Mouse (Mus musculus) embryonic facial prominence, embryonic 14.5 days (tissue): ENCODE results near the gene Esrra. TPM values are rescaled to one million over a fixed set of nuclear protein-coding genes. Genes with fewer than 3 reads are reported as not detected.
"Not testable (repeated sequence)": the region's sequence is repeated elsewhere in the genome, so short reads cannot be mapped to it uniquely, and the experiment has no call there.

Source experiments
- ATAC-seq: fragments of 200-750 bp; cut with Nextera tagmentation; 2 replicates; pipeline ENCODE4 v1.8.0; 2017; ENCODE audit warnings: low read depth, moderate number of reproducible peaks, moderate TSS enrichment
- DNase-seq: peaks from one replicate; pipeline ENCODE4 v3.0.0-alpha.2; 2015; ENCODE audit warnings: low spot score
- H3K27ac ChIP-seq: fragments of 300-500 bp; sonication (generic); replicated peaks from 2 replicates; pipeline ENCODE4 v1.5.1; 2014; ENCODE audit warnings: low read depth, mild to moderate bottlenecking, low read length, moderate library complexity
- H3K27me3 ChIP-seq: fragments of 300-500 bp; sonication (generic); replicated peaks from 2 replicates; pipeline ENCODE4 v1.6.1; 2014; ENCODE audit warnings: low read length; ENCODE audit not compliant: control insufficient read depth, insufficient read depth
- H3K36me3 ChIP-seq: fragments of 300-500 bp; sonication (generic); 2 replicates; pipeline ENCODE4 v1.6.1; 2014; ENCODE audit warnings: low read length, mixed read lengths; ENCODE audit not compliant: control insufficient read depth, insufficient read depth
- H3K4me1 ChIP-seq: fragments of 300-500 bp; sonication (generic); 2 replicates; pipeline ENCODE4 v1.6.1; 2014; ENCODE audit warnings: antibody characterized with exemption, low read length; ENCODE audit not compliant: control insufficient read depth, insufficient read depth
- H3K4me2 ChIP-seq: fragments of 300-500 bp; sonication (generic); 2 replicates; pipeline ENCODE4 v1.6.1; 2014; ENCODE audit warnings: low read depth, mild to moderate bottlenecking, low read length, moderate library complexity, mixed read lengths
- H3K4me3 ChIP-seq: fragments of 300-500 bp; sonication (generic); 2 replicates; pipeline ENCODE4 v1.5.1; 2014; ENCODE audit warnings: low read depth, mild to moderate bottlenecking, low read length
- H3K9ac ChIP-seq: fragments of 300-500 bp; sonication (generic); 2 replicates; pipeline ENCODE4 v1.6.1; 2014; ENCODE audit warnings: low read depth, mild to moderate bottlenecking, low read length, moderate library complexity, mixed read lengths
- H3K9me3 ChIP-seq: fragments of 300-500 bp; sonication (generic); 2 replicates; pipeline ENCODE4 v1.6.1; 2016; ENCODE audit warnings: low read length; ENCODE audit not compliant: control insufficient read depth
- WGBS: fragments of 180-500 bp; shearing (Covaris S2); extraction: QIAGEN DNeasy Blood & Tissue Kit; methylation state at CpG from one replicate; pipeline ENCODE4 v1.1.7; 2014; 5-methylcytosine and 5-hydroxymethylcytosine counted together
- polyA plus RNA-seq: library from polyadenylated mRNA; unstranded; fragments of >200 nt; fragmentation: Nextera tagmentation; extraction: Ambion mirVana; gene quantifications from 2 replicates; pipeline ENCODE4 v1.2.1, GENCODE M21; 2014

Gene Esrra
- polyA plus RNA-seq, 1 experiment from 2014 or later = 4.8 TPM

DNA sequence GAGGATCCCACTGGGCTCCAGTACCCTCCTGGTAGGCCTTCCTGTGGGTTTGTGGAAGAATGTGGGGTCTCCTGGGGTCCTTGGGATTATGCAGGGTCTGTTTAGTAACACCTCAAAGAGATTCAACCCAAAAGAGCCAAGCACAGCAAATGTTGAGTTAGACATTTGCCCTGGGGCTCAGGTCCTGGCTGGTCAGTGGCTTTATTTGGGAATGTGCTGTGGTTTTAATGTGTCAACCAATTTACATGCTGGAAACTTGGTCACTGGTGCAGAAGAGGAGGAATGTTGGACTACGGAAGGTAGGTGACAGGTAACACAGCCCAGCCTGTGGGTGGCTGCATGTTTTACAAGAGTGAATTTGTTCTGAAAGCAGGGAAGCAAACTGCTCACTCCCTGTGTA is 18.6 kb downstream of the Esrra start:
- no peak for DNase-seq
- H3K4me3 ChIP-seq = no peak overlapping the region
- H3K36me3 ChIP-seq = peaks cover 20% of the 10 kb centered on the region
- H3K27ac ChIP-seq = no peak overlapping the region
- H3K4me2 ChIP-seq = no peak overlapping the region
- no peak for ATAC-seq
- H3K9me3 ChIP-seq = no peaks in the 10 kb centered on the region
- H3K27me3 ChIP-seq = no peaks in the 10 kb centered on the region
- 0 out of 2 replicates have a peak, but pooled peaks cover 8% of the 10 kb centered on the region for H3K4me1 ChIP-seq
- WGBS = 96% methylated on average over 1 of the region's 1 CpGs
- no peak overlapping the region for H3K9ac ChIP-seq

DNA sequence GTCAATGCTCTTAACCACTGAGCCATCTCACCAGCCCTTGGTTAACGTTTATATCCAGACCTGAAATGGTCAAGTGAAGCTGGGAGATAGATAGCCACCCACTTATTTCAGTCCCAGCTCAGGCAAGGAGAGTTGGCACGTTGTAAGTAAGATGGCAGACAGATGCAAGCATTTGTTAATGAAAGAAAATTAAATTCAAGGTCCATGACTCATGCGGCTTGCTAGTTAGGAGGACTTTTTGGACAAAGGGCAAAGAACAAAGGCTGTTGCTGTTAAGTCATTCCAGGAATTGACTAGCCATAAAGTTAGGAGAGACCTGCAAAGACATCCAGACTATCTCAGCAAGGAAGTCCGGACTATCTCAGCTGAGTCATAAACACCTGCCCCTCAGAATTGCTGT is 22.0 kb downstream of the Esrra start:
- ATAC-seq (no peak), DNase-seq (no peak)
- H3K4me2 ChIP-seq = no peak overlapping the region
- H3K36me3 ChIP-seq = no peaks in the 10 kb centered on the region
- H3K27me3 ChIP-seq = no peaks in the 10 kb centered on the region
- no peak overlapping the region for H3K4me3 ChIP-seq
- no peak overlapping the region for H3K9ac ChIP-seq
- 0 out of 2 replicates have a peak, but pooled peaks cover 3% of the 10 kb centered on the region for H3K9me3 ChIP-seq
- H3K27ac ChIP-seq = no peak overlapping the region
- WGBS = 87% methylated on average over 4 of the region's 4 CpGs
- H3K4me1 ChIP-seq = no peaks in the 10 kb centered on the region

DNA sequence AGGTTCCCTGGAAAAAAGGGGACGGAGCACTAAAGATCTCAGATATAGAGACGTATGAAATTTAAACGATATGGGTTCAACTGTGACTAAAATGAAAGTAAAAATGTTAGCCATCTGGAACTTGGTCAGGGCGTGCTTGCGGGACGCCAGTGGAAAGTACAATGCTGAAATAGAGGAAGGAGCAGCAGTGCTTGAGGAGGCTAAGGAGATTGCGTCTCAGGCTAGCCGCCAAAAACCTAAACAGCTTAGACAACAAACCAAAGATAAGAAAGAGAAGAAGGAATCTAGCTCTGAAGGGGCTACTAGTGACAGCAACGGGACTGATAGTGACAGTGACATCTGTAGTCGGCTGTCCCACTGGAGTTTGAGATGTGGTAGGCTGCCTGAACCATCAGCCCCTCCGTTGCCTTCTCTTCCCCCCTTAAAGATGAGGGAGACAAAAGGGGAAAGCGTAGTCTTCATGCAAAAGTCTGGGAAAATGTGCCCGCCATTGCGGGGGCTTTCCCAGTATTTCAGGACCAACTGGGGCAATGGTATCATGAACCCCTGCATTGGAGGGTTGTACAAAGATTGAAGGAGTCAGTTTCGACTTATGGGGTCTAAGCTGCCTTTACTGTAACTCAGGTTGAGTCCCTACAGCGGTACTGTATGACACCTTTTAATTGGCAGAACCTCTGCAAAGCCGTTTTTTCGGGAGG is 25.9 kb downstream of the Esrra start:
- not testable (repeated sequence) for H3K9me3 ChIP-seq, H3K4me3 ChIP-seq, H3K4me1 ChIP-seq, H3K4me2 ChIP-seq, H3K9ac ChIP-seq, DNase-seq, H3K36me3 ChIP-seq, H3K27ac ChIP-seq, H3K27me3 ChIP-seq, ATAC-seq
- 86% methylated on average over 18 of the region's 18 CpGs for WGBS

DNA sequence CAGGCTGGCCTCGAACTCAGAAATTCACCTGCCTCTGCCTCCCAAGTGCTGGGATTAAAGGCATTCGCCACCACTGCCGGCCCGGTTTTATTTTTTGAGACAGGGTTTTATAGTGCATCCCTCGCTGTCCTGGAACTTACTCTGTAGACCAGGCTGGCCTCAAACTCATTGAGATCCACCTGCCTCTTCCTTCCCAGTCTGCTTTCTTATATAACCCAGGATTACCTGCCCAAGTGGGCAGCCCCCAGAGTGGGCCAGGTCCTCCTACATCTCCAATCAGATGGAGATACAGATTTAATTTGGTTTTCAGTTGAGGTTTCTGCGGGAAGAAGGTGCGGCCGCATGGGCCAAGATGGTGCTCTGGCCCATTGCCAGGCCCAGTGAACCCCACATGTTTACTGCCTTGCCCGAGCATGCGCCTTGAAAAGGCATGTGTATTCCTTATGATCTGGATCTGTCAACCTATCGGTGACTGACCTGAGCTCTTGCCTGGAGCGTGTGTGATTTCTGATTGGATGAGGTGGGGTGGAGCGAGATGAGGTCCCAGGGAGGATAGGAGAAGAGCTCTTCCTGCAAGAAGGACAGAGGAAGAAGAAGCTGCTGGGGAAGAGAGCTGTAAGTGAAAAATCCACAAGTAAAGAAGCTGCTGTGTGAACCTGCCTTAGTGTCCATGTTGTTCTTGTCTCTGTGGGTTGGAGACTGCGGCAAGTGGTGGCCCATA is 27.7 kb downstream of the Esrra start:
- WGBS = 90% methylated on average over 14 of the region's 14 CpGs
- no peak overlapping the region for H3K4me3 ChIP-seq
- no peaks in the 10 kb centered on the region for H3K36me3 ChIP-seq
- no peak overlapping the region for H3K9ac ChIP-seq
- no peak overlapping the region for H3K4me2 ChIP-seq
- no peaks in the 10 kb centered on the region for H3K27me3 ChIP-seq
- no peak for DNase-seq
- H3K27ac ChIP-seq = no peak overlapping the region
- ATAC-seq = no peak
- no peaks in the 10 kb centered on the region for H3K4me1 ChIP-seq
- H3K9me3 ChIP-seq = 0 out of 2 replicates have a peak, but pooled peaks cover 3% of the 10 kb centered on the region

DNA sequence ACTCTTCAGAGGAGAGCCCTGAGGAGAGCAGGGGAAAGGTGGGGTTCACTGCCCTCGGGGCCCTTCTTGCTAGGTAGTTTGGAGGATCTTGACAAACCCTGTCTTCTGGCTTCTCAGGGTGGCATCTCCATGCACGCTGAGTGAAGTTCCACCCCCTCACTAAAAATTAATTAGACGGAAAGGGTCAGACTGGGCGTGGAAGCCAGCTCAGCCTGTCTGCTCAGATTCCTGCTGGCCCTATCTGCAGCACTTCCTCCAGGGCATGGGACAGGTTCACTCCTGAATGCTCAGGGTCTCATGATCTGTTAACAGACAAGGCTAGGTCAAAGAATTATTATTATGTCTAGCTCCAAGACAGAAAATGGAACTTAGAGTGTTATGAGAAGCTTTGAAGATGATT is 29.1 kb downstream of the Esrra start:
- Histone ChIP-seq H3K9me3 (0 out of 2 replicates have a peak, but pooled peaks cover 3% of the 10 kb centered on the region), H3K4me1 (no peaks in the 10 kb centered on the region), H3K4me2 (no peak overlapping the region), H3K36me3 (no peaks in the 10 kb centered on the region), H3K27me3 (no peaks in the 10 kb centered on the region), H3K27ac (no peak overlapping the region), H3K4me3 (no peak overlapping the region), H3K9ac (no peak overlapping the region)
- ATAC-seq = no peak
- WGBS = 55% methylated on average over 4 of the region's 4 CpGs
- DNase-seq = peak; percentile 26

- H3K4me1 ChIP-seq = no peaks in the 10 kb centered on the region
- no peak for DNase-seq
- 91% methylated on average over 4 of the region's 4 CpGs for WGBS
- H3K36me3 ChIP-seq = no peaks in the 10 kb centered on the region
- no peak overlapping the region for H3K4me3 ChIP-seq
- no peak for ATAC-seq
- no peak overlapping the region for H3K27ac ChIP-seq
- no peaks in the 10 kb centered on the region for H3K27me3 ChIP-seq
- H3K9ac ChIP-seq = no peak overlapping the region
- H3K9me3 ChIP-seq = peaks cover 8% of the 10 kb centered on the region; the same call in 1 of the 2 replicates
- H3K4me2 ChIP-seq = no peak overlapping the region
These were observed 43.6 kb downstream of the Esrra start for GRCm38 (mm10) chr19:6877965-6878364.

DNA sequence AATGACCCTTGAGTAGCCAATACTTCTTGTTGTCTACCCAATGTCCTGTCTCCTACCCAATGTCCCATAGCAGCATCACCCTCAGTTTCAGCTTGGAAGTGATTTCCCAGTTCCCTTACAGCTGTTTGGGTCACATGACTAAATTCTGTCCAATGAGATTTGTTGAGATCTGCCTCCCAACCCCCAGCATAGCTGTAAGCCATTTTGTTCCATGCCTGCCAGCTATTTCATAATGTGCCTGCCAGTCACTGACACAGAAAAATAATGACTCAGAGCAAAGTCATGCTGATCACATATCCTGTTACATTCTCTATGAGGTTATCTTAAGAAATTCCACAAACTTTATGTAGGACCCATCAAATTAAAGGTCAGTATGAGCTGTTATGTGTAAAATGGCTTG is 44.8 kb downstream of the Esrra start:
- Histone ChIP-seq H3K27me3 (no peaks in the 10 kb centered on the region), H3K4me3 (no peak overlapping the region), H3K36me3 (no peaks in the 10 kb centered on the region), H3K4me2 (no peak overlapping the region), H3K9me3 (peaks cover 8% of the 10 kb centered on the region; the same call in 1 of the 2 replicates), H3K27ac (no peak overlapping the region), H3K9ac (no peak overlapping the region), H3K4me1 (no peaks in the 10 kb centered on the region)
- ATAC-seq (no peak), DNase-seq (no peak)

- Histone ChIP-seq H3K27me3 (no peaks in the 10 kb centered on the region), H3K4me1 (no peaks in the 10 kb centered on the region), H3K4me2 (no peak overlapping the region), H3K9me3 (peaks cover 8% of the 10 kb centered on the region; the same call in 1 of the 2 replicates), H3K27ac (no peak overlapping the region), H3K4me3 (no peak overlapping the region), H3K9ac (no peak overlapping the region), H3K36me3 (no peaks in the 10 kb centered on the region)
- DNase-seq = no peak
- ATAC-seq = no peak
- WGBS = 83% methylated on average over 6 of the region's 6 CpGs
These were observed 45.8 kb downstream of the Esrra start for GRCm38 (mm10) chr19:6875834-6876233.
